Mouse (Mus musculus): Measurements from ENCODE around the gene Fam174b.

DNA sequence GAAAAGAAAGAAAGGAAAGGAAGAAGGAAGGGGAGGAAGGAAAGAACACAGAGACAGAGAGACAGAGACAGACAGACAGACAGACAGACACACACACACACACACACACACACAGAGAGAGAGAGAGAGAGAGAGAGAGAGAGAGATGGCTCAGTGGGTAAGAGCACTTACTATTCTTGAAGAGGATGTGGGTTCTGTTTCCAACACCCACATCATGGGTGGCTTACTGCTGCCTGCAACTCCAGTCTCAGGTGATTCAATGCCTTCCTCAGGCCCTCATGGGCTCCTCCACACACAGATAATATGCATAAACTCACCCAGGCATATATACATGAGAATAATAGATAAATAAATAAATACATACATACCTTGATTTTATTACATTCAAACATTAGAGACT is 35.8 kb upstream of the Fam174b start:
- no peak for TF ChIP-seq CTCF (IDR thresholded peaks at IDR 0.05; ENCODE audit: extremely low read depth, insufficient read depth, low read length)
- no peak for TF ChIP-seq POLR2A (IDR thresholded peaks at IDR 0.05; ENCODE audit: extremely low read depth, insufficient read depth, low read length)

Data from cortical plate, adult 2 months (tissue).